Mouse (Mus musculus) MEL (cell line): Measurements from ENCODE around the gene Mcu. TPM values are rescaled to one million over a fixed set of nuclear protein-coding genes. Genes with fewer than 3 reads are reported as not detected.

Source experiments
- DNase-seq: peaks from one replicate; pipeline ENCODE4 v3.0.0; 2011; ENCODE audit warnings: low read depth, low spot score
- H3K27ac ChIP-seq: 2 replicates; pipeline ENCODE4 v1.5.1; 2012; ENCODE audit warnings: low read depth, mild to moderate bottlenecking, control low read depth, low read length, moderate library complexity; ENCODE audit not compliant: control insufficient read depth
- H3K27me3 ChIP-seq, 2 experiments: fragments of 150-350 bp in 1 of 2; sonication (generic) in 1 of 2; 2 replicates each; pipeline ENCODE4 v1.6.1; 2012; ENCODE audit warnings: low read length in 2 of 2, mild to moderate bottlenecking in 2 of 2, improper control_type of control experiment in 1 of 2, moderate library complexity in 1 of 2; ENCODE audit not compliant: insufficient read depth in 2 of 2, control insufficient read depth in 1 of 2
- H3K36me3 ChIP-seq, 2 experiments: 2 replicates each; pipeline ENCODE4 v1.6.1; 2012 to 2014; ENCODE audit warnings: low read length in 2 of 2, improper control_type of control experiment in 1 of 2, inconsistent platforms in 1 of 2, mild to moderate bottlenecking in 1 of 2; ENCODE audit not compliant: insufficient read depth in 2 of 2, control insufficient read depth in 1 of 2
- H3K4me1 ChIP-seq, 2 experiments: fragments of 150-350 bp in 1 of 2; sonication (generic) in 1 of 2; 2 replicates each; pipeline ENCODE4 v1.6.1; 2012; ENCODE audit warnings: low read length in 2 of 2, improper control_type of control experiment in 1 of 2, mild to moderate bottlenecking in 1 of 2; ENCODE audit not compliant: insufficient read depth in 2 of 2, control insufficient read depth in 1 of 2
- H3K4me3 ChIP-seq, 2 experiments: fragments of 150-350 bp in 1 of 2; sonication (generic) in 1 of 2; 2 replicates each; pipeline ENCODE4 v1.5.1; 2012; ENCODE audit warnings: low read depth in 2 of 2, low read length in 2 of 2, mild to moderate bottlenecking in 2 of 2, moderate library complexity in 2 of 2, control low read depth in 1 of 2, improper control_type of control experiment in 1 of 2; ENCODE audit not compliant: control insufficient read depth in 1 of 2, insufficient read depth in 1 of 2
- H3K79me2 ChIP-seq: 2 replicates; pipeline ENCODE4 v1.6.1; 2012; ENCODE audit warnings: mild to moderate bottlenecking, low read length, moderate library complexity; ENCODE audit not compliant: control insufficient read depth, poor library complexity, insufficient read depth
- H3K9ac ChIP-seq: 2 replicates; pipeline ENCODE4 v1.6.1; 2012; ENCODE audit warnings: low read depth, mild to moderate bottlenecking, control low read depth, low read length, moderate library complexity; ENCODE audit not compliant: control insufficient read depth, poor library complexity, severe bottlenecking
- H3K9me3 ChIP-seq: fragments of 150-350 bp; sonication (generic); replicated peaks from 2 replicates; pipeline ENCODE4 v1.6.1; 2012; ENCODE audit warnings: mild to moderate bottlenecking, low read length, improper control_type of control experiment, moderate library complexity; ENCODE audit not compliant: insufficient read depth
- BHLHE40 ChIP-seq: IDR thresholded peaks from 2 replicates; pipeline ENCODE4 v1.6.1; 2012; ENCODE audit warnings: low read depth, mild to moderate bottlenecking, inconsistent platforms, low read length, improper control_type of control experiment, borderline replicate concordance
- CTCF ChIP-seq, 3 experiments: IDR thresholded peaks in 2 of 3; conservative IDR thresholded peaks in 1 of 3; 2 replicates each; pipeline ENCODE4 v1.5.1; 2011 to 2012; ENCODE audit warnings: low read length in 3 of 3, low read depth in 2 of 3, mild to moderate bottlenecking in 2 of 3, improper control_type of control experiment in 1 of 3, inconsistent platforms in 1 of 3, mixed read lengths in 1 of 3, moderate library complexity in 1 of 3; ENCODE audit not compliant: control insufficient read depth in 1 of 3, insufficient read depth in 1 of 3, poor library complexity in 1 of 3, severe bottlenecking in 1 of 3
- E2F4 ChIP-seq: IDR thresholded peaks from 2 replicates; pipeline ENCODE4 v1.6.1; 2011; ENCODE audit warnings: low read depth, low read length, improper control_type of control experiment, borderline replicate concordance
- ELF1 ChIP-seq: IDR thresholded peaks from 2 replicates; pipeline ENCODE4 v1.6.1; 2014; ENCODE audit warnings: low read depth, mild to moderate bottlenecking, inconsistent platforms, low read length, improper control_type of control experiment, moderate library complexity
- EP300 ChIP-seq, 2 experiments: IDR thresholded peaks; 2 replicates each; pipeline ENCODE4 v1.6.1; 2011; ENCODE audit warnings: improper control_type of control experiment in 2 of 2, low read length in 2 of 2, low read depth in 1 of 2, mild to moderate bottlenecking in 1 of 2
- GATA1 ChIP-seq: IDR thresholded peaks from 2 replicates; pipeline ENCODE4 v1.6.1; 2011; ENCODE audit warnings: low read depth, low read length, improper control_type of control experiment
- HCFC1 ChIP-seq: IDR thresholded peaks from 2 replicates; pipeline ENCODE4 v1.6.1; 2012; ENCODE audit warnings: low read depth, mild to moderate bottlenecking, inconsistent platforms, low read length, improper control_type of control experiment, moderate library complexity
- JUND ChIP-seq: IDR thresholded peaks from 2 replicates; pipeline ENCODE4 v1.6.1; 2011; ENCODE audit warnings: low read depth, mild to moderate bottlenecking, improper control_type of control experiment, low read length
- MEF2A ChIP-seq: IDR thresholded peaks from 2 replicates; pipeline ENCODE4 v1.6.1; 2014; ENCODE audit warnings: low read depth, mild to moderate bottlenecking, inconsistent platforms, low read length, improper control_type of control experiment; ENCODE audit not compliant: poor library complexity, insufficient replicate concordance, severe bottlenecking; ENCODE audit errors: extremely low read depth
- NELFE ChIP-seq: IDR thresholded peaks from 2 replicates; pipeline ENCODE4 v1.6.1; 2011; ENCODE audit warnings: low read depth, low read length, improper control_type of control experiment
- RAD21 ChIP-seq: IDR thresholded peaks from 2 replicates; pipeline ENCODE4 v1.6.1; 2011; ENCODE audit warnings: mild to moderate bottlenecking, low read depth, low read length, improper control_type of control experiment
- SMC3 ChIP-seq: IDR thresholded peaks from 2 replicates; pipeline ENCODE4 v1.6.1; 2011; ENCODE audit warnings: low read depth, low read length, improper control_type of control experiment
- TAL1 ChIP-seq: IDR thresholded peaks from 2 replicates; pipeline ENCODE4 v1.6.1; 2012; ENCODE audit warnings: mild to moderate bottlenecking, inconsistent platforms, low read length, moderate library complexity, mixed read lengths
- UBTF ChIP-seq: IDR thresholded peaks from 2 replicates; pipeline ENCODE4 v1.6.1; 2012; ENCODE audit warnings: low read depth, mild to moderate bottlenecking, inconsistent platforms, low read length, improper control_type of control experiment, moderate library complexity, borderline replicate concordance; ENCODE audit not compliant: insufficient read depth
- USF1 ChIP-seq: IDR thresholded peaks from 2 replicates; pipeline ENCODE4 v1.6.1; 2014; ENCODE audit warnings: low read depth, mild to moderate bottlenecking, inconsistent platforms, low read length, improper control_type of control experiment, moderate library complexity
- USF2 ChIP-seq, 2 experiments: IDR thresholded peaks; 2 replicates each; pipeline ENCODE4 v1.6.1; 2011 to 2012; ENCODE audit warnings: improper control_type of control experiment in 2 of 2, low read length in 2 of 2, borderline replicate concordance in 1 of 2, inconsistent platforms in 1 of 2, low read depth in 1 of 2, mild to moderate bottlenecking in 1 of 2; ENCODE audit not compliant: insufficient read depth in 1 of 2
- ZC3H11A ChIP-seq: IDR thresholded peaks from 2 replicates; pipeline ENCODE4 v1.6.1; 2012; ENCODE audit warnings: low read depth, mild to moderate bottlenecking, inconsistent platforms, low read length, improper control_type of control experiment
- polyA plus RNA-seq, 2 experiments: library from polyadenylated mRNA; stranded (reverse) in 1 of 2; unstranded in 1 of 2; fragments of >175 nt in 1 of 2; fragments of >200 nt in 1 of 2; gene quantifications; 2 replicates each; pipeline versions ENCODE4 v1.2.1 to v1.2.4; 2012; ENCODE audit warnings: low replicate concordance in 2 of 2, low read depth in 1 of 2; ENCODE audit not compliant: insufficient read length in 2 of 2, insufficient read depth in 1 of 2, missing spikeins in 1 of 2
- total RNA-seq: library from RNA; depleted of rRNA; stranded (reverse); fragments of 300-350 nt; gene quantifications from 2 replicates; pipeline ENCODE4 v1.2.3, GENCODE M21; 2012

Mcu gene
- total and polyA plus RNA-seq, 3 experiments, result 7.7 to 9.4 TPM; not detected in 1

- Histone ChIP-seq H3K9me3 (no peaks in the 10 kb centered on the region), H3K4me3 (no peak overlapping the region), H3K4me1 (no peaks in the 10 kb centered on the region), H3K27ac (no peak overlapping the region), H3K36me3 (no peaks in the 10 kb centered on the region), H3K27me3 (no peaks in the 10 kb centered on the region; a peak in 2 of 4 replicates), H3K79me2 (no peaks in the 10 kb centered on the region), H3K9ac (no peak overlapping the region)
- no peak for TF ChIP-seq JUND
- peak; percentile 50 for TF ChIP-seq SMC3
- 0 out of 2 replicates have a peak, but pooled peaks have one; percentile 5 for TF ChIP-seq ZC3H11A
- TF ChIP-seq CTCF (IDR thresholded peaks at IDR 0.05 in 2 of 3, conservative IDR thresholded peaks at IDR 0.05 in 1 of 3; ENCODE audit: control insufficient read depth in 1 of 3, insufficient read depth in 1 of 3, low read depth in 2 of 3, low read length in 3 of 3, poor library complexity in 1 of 3, severe bottlenecking in 1 of 3), result peak; percentile 42 to 45 (median 43); a peak in 5 of 6 replicates
- peak; percentile 41 for TF ChIP-seq RAD21
- DNase-seq, result no peak
These were observed 202.8 kb downstream of the Mcu start for GRCm38 (mm10) chr10:59413711-59414110.

- Histone ChIP-seq H3K4me1 (no peaks in the 10 kb centered on the region), H3K9ac (no peak overlapping the region), H3K4me3 (no peak overlapping the region), H3K27ac (no peak overlapping the region), H3K36me3 (no peaks in the 10 kb centered on the region), H3K79me2 (no peaks in the 10 kb centered on the region)
- no peak for DNase-seq
- TF ChIP-seq ZC3H11A (no peak), RAD21 (no peak), UBTF (no peak), SMC3 (no peak), USF2 (IDR thresholded peaks at IDR 0.05; ENCODE audit: borderline replicate concordance in 1 of 2, insufficient read depth in 1 of 2, low read depth in 1 of 2, low read length in 2 of 2) (no peak), ELF1 (no peak), E2F4 (no peak), USF1 (no peak), EP300 (IDR thresholded peaks at IDR 0.05; ENCODE audit: low read depth in 1 of 2, low read length in 2 of 2) (no peak), HCFC1 (no peak), MEF2A (no peak), NELFE (no peak), TAL1 (no peak), BHLHE40 (no peak), GATA1 (no peak)
- TF ChIP-seq, all 39 proteins: peak for 0
- Histone ChIP-seq H3K9me3 (no peaks in the 10 kb centered on the region), H3K27me3 (peaks cover 0 to 2% of the 10 kb centered on the region in 2 experiments; a peak in 3 of 4 replicates)
These were observed 206.2 kb downstream of the Mcu start for GRCm38 (mm10) chr10:59410264-59410663.
